Mouse (Mus musculus) midbrain, embryonic 14.5 days (tissue): ENCODE data around the gene Trio. TPM values are rescaled to one million over a fixed set of nuclear protein-coding genes. Genes with fewer than 3 reads are reported as not detected.

ENCODE experiments used
- ATAC-seq: fragments of 200-750 bp; cut with Nextera tagmentation; 2 replicates; pipeline ENCODE4 v1.8.0; 2017; ENCODE audit warnings: moderate number of reproducible peaks, moderate library complexity; ENCODE audit not compliant: low FRiP score, low TSS enrichment
- DNase-seq: peaks from one replicate; pipeline ENCODE4 v3.0.0-alpha.2; 2015
- H3K27ac ChIP-seq: fragments of 300-500 bp; sonication (generic); replicated peaks from 2 replicates; pipeline ENCODE4 v1.5.1; 2014; ENCODE audit warnings: mild to moderate bottlenecking, low read depth, low read length, moderate library complexity
- H3K27me3 ChIP-seq: fragments of 300-500 bp; sonication (generic); 2 replicates; pipeline ENCODE4 v1.6.1; 2014; ENCODE audit warnings: low read length, control low read depth, mixed read lengths; ENCODE audit not compliant: control insufficient read depth, insufficient read depth
- H3K36me3 ChIP-seq: fragments of 300-500 bp; sonication (generic); 2 replicates; pipeline ENCODE4 v1.6.1; 2014; ENCODE audit warnings: low read length, control low read depth; ENCODE audit not compliant: control insufficient read depth, insufficient read depth
- H3K4me1 ChIP-seq: fragments of 300-500 bp; sonication (generic); 2 replicates; pipeline ENCODE4 v1.6.1; 2014; ENCODE audit warnings: mild to moderate bottlenecking, antibody characterized with exemption, low read length, control low read depth; ENCODE audit not compliant: control insufficient read depth, insufficient read depth
- H3K4me2 ChIP-seq: fragments of 300-500 bp; sonication (generic); 2 replicates; pipeline ENCODE4 v1.6.1; 2014; ENCODE audit warnings: mild to moderate bottlenecking, low read length, moderate library complexity
- H3K4me3 ChIP-seq: fragments of 300-500 bp; sonication (generic); replicated peaks from 2 replicates; pipeline ENCODE4 v1.5.1; 2014; ENCODE audit warnings: low read depth, low read length
- H3K9ac ChIP-seq: fragments of 300-500 bp; sonication (generic); replicated peaks from 2 replicates; pipeline ENCODE4 v1.6.1; 2014; ENCODE audit warnings: mild to moderate bottlenecking, low read length, moderate library complexity
- H3K9me3 ChIP-seq: fragments of 300-500 bp; sonication (generic); 2 replicates; pipeline ENCODE4 v1.6.1; 2016; ENCODE audit warnings: low read length, control low read depth, mixed read lengths; ENCODE audit not compliant: control insufficient read depth
- WGBS: fragments of 180-500 bp; shearing (Covaris S2); extraction: QIAGEN DNeasy Blood & Tissue Kit; methylation state at CpG from one replicate; pipeline ENCODE4 v1.1.7; 2014; 5-methylcytosine and 5-hydroxymethylcytosine counted together
- polyA plus RNA-seq: library from polyadenylated mRNA; unstranded; fragments of >200 nt; fragmentation: Nextera tagmentation; extraction: Ambion mirVana; gene quantifications from 2 replicates; pipeline ENCODE4 v1.2.1, GENCODE M21; 2014

The Trio gene
- polyA plus RNA-seq, 1 experiment from 2014 or later = 56.5 TPM

DNA sequence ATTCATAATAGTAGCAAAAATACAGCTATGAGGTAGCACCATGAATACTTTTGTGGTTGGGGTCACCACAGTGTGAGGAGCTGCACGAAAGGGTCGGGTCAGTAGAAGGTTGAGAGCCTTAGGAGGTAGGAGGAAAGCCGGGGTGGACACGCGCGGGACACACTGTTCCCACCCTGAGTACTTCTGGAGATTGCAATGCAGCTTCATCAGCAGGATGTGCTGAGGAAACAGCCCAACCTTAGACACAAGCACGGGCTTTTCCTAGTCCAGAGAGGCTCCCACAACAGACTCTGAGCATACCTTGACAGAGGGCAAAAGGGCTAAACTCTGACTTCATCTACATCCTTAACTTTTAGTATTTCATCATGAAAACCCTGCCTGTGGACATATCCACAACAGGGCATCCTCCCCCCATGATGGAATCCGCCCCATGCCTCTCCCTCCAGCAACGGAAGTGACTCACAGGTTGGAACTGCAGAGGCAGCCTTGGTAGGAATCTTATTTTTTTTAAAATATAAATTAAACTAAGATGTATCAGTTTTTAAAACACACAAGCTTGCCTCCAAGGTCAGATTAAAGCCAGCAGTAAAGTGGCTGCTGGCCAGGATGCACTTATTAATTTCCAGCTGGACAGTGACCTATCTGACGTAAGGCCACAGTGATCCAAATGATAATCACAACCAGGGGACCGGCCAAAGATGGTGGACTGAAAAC, 203.8 kb downstream of the Trio start:
- no peak overlapping the region for H3K9ac ChIP-seq
- H3K36me3 ChIP-seq = peaks cover 96% of the 10 kb centered on the region
- no peak for DNase-seq
- H3K27ac ChIP-seq = no peak overlapping the region
- no peaks in the 10 kb centered on the region for H3K9me3 ChIP-seq
- H3K4me2 ChIP-seq = no peak overlapping the region
- no peaks in the 10 kb centered on the region for H3K4me1 ChIP-seq
- H3K27me3 ChIP-seq = peaks cover 5% of the 10 kb centered on the region; the same call in 1 of the 2 replicates
- H3K4me3 ChIP-seq = no peak overlapping the region
- WGBS = 95% methylated on average over 11 of the region's 11 CpGs
- no peak for ATAC-seq

DNA sequence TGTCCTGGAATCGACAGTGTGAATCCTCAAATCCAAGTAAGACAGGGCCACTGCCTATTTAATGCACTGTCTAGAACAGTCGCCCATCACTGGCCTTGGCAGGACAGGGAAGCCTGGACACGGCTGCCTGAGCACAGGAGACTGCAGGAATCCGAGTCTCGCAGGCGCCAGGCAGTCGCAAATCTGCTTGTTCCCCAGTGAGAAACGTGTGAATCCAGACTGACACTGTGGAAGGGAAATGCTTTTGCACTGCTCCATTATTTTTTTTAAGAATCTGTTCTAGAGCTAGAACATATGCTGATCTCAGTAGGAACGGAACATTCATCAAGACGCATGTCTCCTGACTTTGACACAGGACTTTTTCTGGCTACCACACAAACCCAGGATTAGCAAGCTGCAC, 208.6 kb downstream of the Trio start:
- Histone ChIP-seq H3K9ac (no peak overlapping the region), H3K27me3 (peaks cover 12% of the 10 kb centered on the region; the same call in 1 of the 2 replicates), H3K4me1 (no peaks in the 10 kb centered on the region), H3K4me3 (no peak overlapping the region), H3K36me3 (peaks cover 96% of the 10 kb centered on the region), H3K27ac (no peak overlapping the region), H3K4me2 (no peak overlapping the region), H3K9me3 (no peaks in the 10 kb centered on the region)
- 80% methylated on average over 10 of the region's 10 CpGs for WGBS
- DNase-seq (no peak), ATAC-seq (no peak)

DNA sequence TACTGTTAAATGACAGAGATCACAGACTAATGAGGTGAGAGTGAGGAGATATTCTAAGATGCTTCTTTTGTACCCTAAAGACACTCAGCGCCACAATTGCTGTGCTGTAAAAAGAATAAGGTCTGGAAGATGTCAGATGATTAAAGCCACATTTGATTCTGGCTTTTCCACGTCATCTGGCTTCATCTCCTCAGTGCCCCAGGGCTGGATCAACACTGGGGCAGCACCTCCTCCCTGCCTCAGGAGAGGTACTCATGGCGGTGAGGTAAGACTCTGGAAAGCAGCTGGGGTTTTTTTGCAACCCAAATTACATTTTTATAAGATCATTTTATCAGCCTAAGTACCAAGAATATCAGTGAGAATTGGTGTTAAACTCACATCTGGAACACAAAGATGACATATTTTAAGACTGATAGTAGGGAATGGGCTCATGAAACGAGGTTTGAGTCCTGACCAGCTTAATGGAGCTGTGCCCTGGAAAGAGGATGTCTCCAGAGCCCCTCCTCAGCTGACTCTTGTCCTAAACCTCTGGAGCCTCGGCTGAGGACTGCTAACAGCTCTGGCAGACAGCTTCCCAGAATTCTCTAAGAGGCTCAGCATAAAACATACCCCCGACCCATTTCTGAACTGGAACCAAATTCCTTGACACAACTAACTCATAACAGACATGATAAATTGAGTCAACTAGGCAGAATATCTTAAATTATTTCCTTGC, 210.8 kb downstream of the Trio start:
- Histone ChIP-seq H3K9ac (no peak overlapping the region), H3K4me1 (peaks cover 7% of the 10 kb centered on the region; the same call in 1 of the 2 replicates), H3K4me2 (no peak overlapping the region), H3K27me3 (peaks cover 12% of the 10 kb centered on the region; the same call in 1 of the 2 replicates), H3K9me3 (no peaks in the 10 kb centered on the region), H3K27ac (peak overlapping the region; percentile 28; the same call in 1 of the 2 replicates), H3K4me3 (no peak overlapping the region), H3K36me3 (peaks cover 84% of the 10 kb centered on the region)
- WGBS = 65% methylated on average over 6 of the region's 6 CpGs
- DNase-seq (no peak), ATAC-seq (no peak)

DNA sequence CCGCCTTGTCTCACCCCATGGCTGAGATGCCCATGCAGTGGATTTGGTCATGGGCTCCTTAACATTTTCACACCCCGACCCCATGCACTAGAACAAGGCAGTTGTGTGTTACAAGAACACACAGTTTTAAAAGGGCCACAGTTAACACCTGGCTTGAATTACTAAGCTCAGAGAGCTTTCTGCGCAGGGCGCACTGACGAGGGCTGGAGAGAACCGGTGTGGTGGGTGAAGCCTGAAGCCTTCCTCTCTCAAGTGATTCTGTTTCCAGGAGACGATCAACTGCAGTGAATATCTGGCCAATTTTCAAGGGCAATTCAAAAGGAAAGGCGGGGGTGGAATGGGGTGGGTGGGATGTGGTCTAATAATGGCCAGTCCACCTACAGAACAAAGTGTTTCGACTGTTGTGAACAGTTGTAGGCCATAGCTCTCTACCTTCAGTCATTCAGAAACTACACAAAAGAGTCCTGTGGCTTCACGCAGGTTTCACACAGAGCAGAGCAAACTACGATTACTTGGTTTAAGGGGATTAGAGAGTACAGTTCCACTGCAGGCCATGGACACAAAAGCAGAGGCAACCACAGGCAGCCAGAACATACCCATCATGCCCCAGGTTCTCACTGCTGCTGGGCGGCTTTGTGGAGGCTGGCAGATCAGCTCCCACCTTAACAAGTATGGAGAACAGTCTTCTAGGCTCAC, 214.7 kb downstream of the Trio start:
- H3K4me3 ChIP-seq = no peak overlapping the region
- no peak overlapping the region for H3K27ac ChIP-seq
- no peak overlapping the region for H3K9ac ChIP-seq
- H3K27me3 ChIP-seq = peaks cover 14% of the 10 kb centered on the region; the same call in 1 of the 2 replicates
- no peak overlapping the region for H3K4me2 ChIP-seq
- WGBS = 32% methylated on average over 12 of the region's 12 CpGs
- peaks cover 60% of the 10 kb centered on the region for H3K36me3 ChIP-seq
- peak; percentile 68 for DNase-seq
- no peaks in the 10 kb centered on the region for H3K9me3 ChIP-seq
- ATAC-seq = peak; percentile 74; the same call in 1 of the 2 replicates
- peaks cover 7% of the 10 kb centered on the region; the same call in 1 of the 2 replicates for H3K4me1 ChIP-seq

DNA sequence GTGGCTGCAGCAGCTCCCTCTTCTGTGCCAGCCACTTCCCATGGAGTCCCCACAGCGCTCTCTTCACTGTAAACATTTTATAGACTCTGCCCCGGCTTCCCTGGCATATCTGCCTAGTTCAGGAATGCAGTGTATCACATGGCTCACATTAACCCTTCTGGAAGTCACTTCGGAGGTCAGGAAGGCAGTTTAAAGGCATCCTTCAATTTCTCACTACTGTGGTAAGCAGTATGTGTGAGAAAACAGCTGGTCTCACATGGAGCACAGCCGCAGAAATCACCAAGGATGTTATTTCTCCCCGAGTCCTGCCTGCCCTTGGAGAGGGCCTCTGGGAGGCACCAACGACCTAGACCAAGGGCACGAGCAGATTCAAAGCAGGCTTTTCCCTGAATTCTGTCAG, 215.4 kb downstream of the Trio start:
- H3K27ac ChIP-seq = no peak overlapping the region
- H3K4me2 ChIP-seq = no peak overlapping the region
- H3K9me3 ChIP-seq = no peaks in the 10 kb centered on the region
- H3K4me1 ChIP-seq = peaks cover 7% of the 10 kb centered on the region; the same call in 1 of the 2 replicates
- 77% methylated on average over 7 of the region's 7 CpGs for WGBS
- no peak overlapping the region for H3K4me3 ChIP-seq
- H3K27me3 ChIP-seq = peaks cover 17% of the 10 kb centered on the region; the same call in 1 of the 2 replicates
- peaks cover 60% of the 10 kb centered on the region for H3K36me3 ChIP-seq
- ATAC-seq (no peak), DNase-seq (no peak)
- no peak overlapping the region for H3K9ac ChIP-seq

DNA sequence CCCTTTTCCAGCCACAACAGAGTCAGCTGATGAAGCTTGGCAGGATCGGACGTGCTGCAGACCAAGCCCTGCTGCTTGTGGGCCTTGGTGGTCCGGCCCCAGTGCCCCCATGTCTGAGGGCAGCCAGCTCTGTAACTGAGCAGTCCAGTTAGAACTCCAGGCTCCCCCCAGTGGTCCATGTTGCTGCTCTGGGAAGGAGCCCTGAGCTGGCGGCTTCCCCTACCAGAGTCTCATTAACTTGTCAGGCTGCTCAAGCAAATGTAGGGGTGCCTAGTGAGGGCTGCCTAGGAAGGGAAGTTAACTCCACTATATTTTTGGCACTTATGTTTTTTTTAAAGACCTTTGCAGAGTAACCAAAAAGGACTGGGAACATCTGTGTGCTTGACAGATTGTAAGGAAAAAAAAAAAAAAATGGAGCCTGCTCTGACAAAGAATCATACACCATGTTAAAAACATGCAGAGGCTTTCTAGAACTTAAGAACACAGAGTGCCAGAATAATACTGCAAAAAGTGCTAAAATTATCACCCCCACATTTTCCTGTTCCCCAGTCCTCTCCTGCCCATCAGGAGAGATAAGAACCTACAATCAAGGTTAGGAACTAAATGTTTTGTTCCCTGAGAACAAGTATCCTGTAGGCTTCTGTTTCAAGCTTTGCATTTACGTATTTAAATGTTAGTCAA, 216.9 kb downstream of the Trio start:
- H3K9me3 ChIP-seq = no peaks in the 10 kb centered on the region
- H3K4me1 ChIP-seq = peaks cover 7% of the 10 kb centered on the region; the same call in 1 of the 2 replicates
- peaks cover 62% of the 10 kb centered on the region for H3K36me3 ChIP-seq
- no peak overlapping the region for H3K4me3 ChIP-seq
- DNase-seq (peak; percentile 56), ATAC-seq (no peak)
- H3K4me2 ChIP-seq = no peak overlapping the region
- peaks cover 17% of the 10 kb centered on the region; the same call in 1 of the 2 replicates for H3K27me3 ChIP-seq
- no peak overlapping the region for H3K27ac ChIP-seq
- 79% methylated on average over 5 of the region's 5 CpGs for WGBS
- H3K9ac ChIP-seq = no peak overlapping the region

DNA sequence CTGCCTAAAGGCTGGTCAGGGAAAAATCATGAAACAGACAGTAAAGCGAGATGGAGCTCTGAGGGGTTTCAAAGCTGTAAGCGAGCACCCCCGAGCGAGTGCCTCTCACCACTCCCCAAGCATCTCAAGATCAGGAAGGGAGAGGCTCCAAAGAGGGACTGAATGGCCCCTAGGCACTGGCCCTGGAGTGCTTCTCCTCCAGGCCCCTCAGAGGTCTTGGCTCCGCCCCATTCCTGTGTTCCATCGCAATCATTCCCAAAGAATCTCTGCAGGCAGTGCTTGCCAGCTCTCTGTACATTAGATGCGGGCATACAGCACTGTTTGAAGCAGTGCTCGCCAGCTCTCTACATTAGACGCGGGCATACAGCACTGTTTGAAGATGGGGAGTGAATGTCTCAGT, 219.4 kb downstream of the Trio start:
- no peak overlapping the region for H3K27ac ChIP-seq
- peaks cover 7% of the 10 kb centered on the region; the same call in 1 of the 2 replicates for H3K4me1 ChIP-seq
- H3K9ac ChIP-seq = no peak overlapping the region
- H3K4me2 ChIP-seq = no peak overlapping the region
- no peak overlapping the region for H3K4me3 ChIP-seq
- no peaks in the 10 kb centered on the region for H3K9me3 ChIP-seq
- peaks cover 14% of the 10 kb centered on the region; the same call in 1 of the 2 replicates for H3K27me3 ChIP-seq
- ATAC-seq (no peak), DNase-seq (no peak)
- WGBS = 81% methylated on average over 10 of the region's 10 CpGs
- H3K36me3 ChIP-seq = peaks cover 64% of the 10 kb centered on the region

DNA sequence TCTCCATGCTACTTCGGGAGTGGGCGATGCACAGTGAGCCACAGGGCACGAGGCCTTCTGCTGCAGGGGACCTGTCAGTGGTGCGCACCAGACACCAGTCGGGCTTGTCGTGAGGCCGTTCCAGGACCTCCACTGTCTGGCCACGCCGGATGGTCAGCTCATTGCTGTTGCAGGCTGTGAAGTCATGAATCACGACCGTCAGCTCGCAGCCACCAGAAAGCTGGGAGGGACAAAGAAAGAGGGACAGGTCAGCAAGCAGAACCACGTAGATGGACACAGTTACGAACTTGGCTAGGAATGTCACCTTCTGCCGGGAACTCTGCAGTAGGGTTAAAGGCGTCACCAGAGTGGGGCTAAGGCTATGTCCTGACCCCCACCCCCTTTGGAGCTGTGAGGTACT, 220.0 kb downstream of the Trio start:
- Histone ChIP-seq H3K4me1 (peaks cover 5% of the 10 kb centered on the region; the same call in 1 of the 2 replicates), H3K4me2 (no peak overlapping the region), H3K36me3 (peaks cover 64% of the 10 kb centered on the region), H3K27me3 (peaks cover 14% of the 10 kb centered on the region; the same call in 1 of the 2 replicates), H3K27ac (no peak overlapping the region), H3K4me3 (no peak overlapping the region), H3K9me3 (no peaks in the 10 kb centered on the region), H3K9ac (no peak overlapping the region)
- ATAC-seq (no peak), DNase-seq (no peak)
- WGBS = 94% methylated on average over 16 of the region's 16 CpGs
